Mouse (Mus musculus) testis, postnatal 10 days (tissue): ENCODE results near the gene Il4.
"Not testable (repeated sequence)": the region's sequence is repeated elsewhere in the genome, so short reads cannot be mapped to it uniquely, and the experiment has no call there.

Source experiments
- DNase-seq: peaks from one replicate; pipeline ENCODE4 v3.0.0; 2021; ENCODE audit warnings: low spot score

Il4 gene

DNA sequence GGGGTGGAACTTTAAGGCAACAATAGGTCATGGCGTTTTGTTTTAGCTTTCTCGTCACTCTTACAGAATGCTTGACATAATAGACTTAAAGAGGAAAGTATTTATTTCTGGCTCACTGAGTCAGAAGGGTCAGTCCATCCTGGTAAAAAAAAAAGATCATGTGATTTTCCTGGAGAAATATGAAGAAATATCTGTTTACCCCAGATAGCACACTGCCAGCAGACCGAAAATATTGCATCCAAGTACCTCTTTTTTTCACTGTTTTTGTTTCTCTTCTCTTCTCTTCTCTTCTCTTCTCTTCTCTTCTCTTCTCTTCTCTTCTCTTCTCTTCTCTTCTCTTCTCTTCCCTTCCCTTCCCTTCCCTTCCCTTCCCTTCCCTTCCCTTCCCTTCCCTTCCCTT is 58.5 kb downstream of the Il4 start:
- DNase-seq = not testable (repeated sequence)

DNA sequence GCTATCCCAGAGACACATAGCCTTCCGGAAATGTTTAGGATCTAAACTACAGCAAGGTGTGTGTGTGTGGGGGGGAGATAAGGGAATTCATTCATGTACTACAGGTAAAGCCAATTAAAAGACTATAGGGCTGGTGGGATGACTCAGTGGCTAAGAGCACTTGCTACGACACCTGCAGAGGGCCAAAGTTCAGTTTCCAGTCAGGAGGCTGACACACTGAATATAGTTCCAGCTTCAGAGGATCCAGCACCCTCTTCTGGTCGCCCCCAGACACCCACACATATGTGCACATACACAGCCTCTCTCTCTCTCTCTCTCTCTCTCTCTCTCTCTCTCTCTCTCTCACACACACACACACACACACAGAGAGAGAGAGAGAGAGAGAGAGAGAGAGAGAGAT is 60.5 kb downstream of the Il4 start:
- not testable (repeated sequence) for DNase-seq

GRCm38 (mm10) chr11:53556529-53556928 is 61.9 kb downstream of the Il4 start:
- not testable (repeated sequence) for DNase-seq
